Mouse (Mus musculus): ENCODE results near the gene Gpx2. TPM values are rescaled to one million over a fixed set of nuclear protein-coding genes. Genes with fewer than 3 reads are reported as not detected.
A peak's percentile ranks its signal among the peaks of the same experiment; 100 is the strongest.

The Gpx2 gene
- polyA plus RNA-seq, 1 experiment from 2014 or later = 0.66 TPM

- WGBS = 51% methylated on average over 10 of the region's 10 CpGs
- no peak overlapping the region for H3K4me3 ChIP-seq (ENCODE audit: low read length)
- no peak overlapping the region for H3K9ac ChIP-seq (ENCODE audit: low read length)
- H3K9me3 ChIP-seq (replicated peaks; ENCODE audit: control insufficient read depth, low read length) = no peaks in the 10 kb centered on the region
- H3K4me2 ChIP-seq (ENCODE audit: low read depth, low read length) = no peak overlapping the region
- no peak for ATAC-seq (replicated peaks; ENCODE audit: extremely low read depth, insufficient read depth, low FRiP score)
- no peaks in the 10 kb centered on the region for H3K36me3 ChIP-seq (ENCODE audit: control insufficient read depth, insufficient read depth)
- H3K27me3 ChIP-seq (ENCODE audit: control insufficient read depth, insufficient read depth, low read length) = no peaks in the 10 kb centered on the region
- no peaks in the 10 kb centered on the region for H3K4me1 ChIP-seq (ENCODE audit: control insufficient read depth, insufficient read depth, low read length)
- H3K27ac ChIP-seq (ENCODE audit: low read length) = no peak overlapping the region
Observed at GRCm38 (mm10) chr12:76813543-76813942, 18.2 kb upstream of the Gpx2 start.

GRCm38 (mm10) chr12:76811006-76811405, 15.7 kb upstream of the Gpx2 start:
- ATAC-seq (replicated peaks; ENCODE audit: extremely low read depth, insufficient read depth, low FRiP score) = no peak
- Histone ChIP-seq H3K9me3 (replicated peaks; ENCODE audit: control insufficient read depth, low read length) (no peaks in the 10 kb centered on the region), H3K9ac (ENCODE audit: low read length) (no peak overlapping the region), H3K4me2 (ENCODE audit: low read depth, low read length) (no peak overlapping the region), H3K27me3 (ENCODE audit: control insufficient read depth, insufficient read depth, low read length) (no peaks in the 10 kb centered on the region), H3K4me1 (ENCODE audit: control insufficient read depth, insufficient read depth, low read length) (no peaks in the 10 kb centered on the region), H3K27ac (ENCODE audit: low read length) (no peak overlapping the region), H3K36me3 (ENCODE audit: control insufficient read depth, insufficient read depth) (no peaks in the 10 kb centered on the region), H3K4me3 (ENCODE audit: low read length) (no peak overlapping the region)
- WGBS = 80% methylated on average over 4 of the region's 4 CpGs

- H3K9ac ChIP-seq (ENCODE audit: low read length) = no peak overlapping the region
- H3K36me3 ChIP-seq (ENCODE audit: control insufficient read depth, insufficient read depth) = no peaks in the 10 kb centered on the region
- 82% methylated on average over 5 of the region's 5 CpGs for WGBS
- H3K9me3 ChIP-seq (replicated peaks; ENCODE audit: control insufficient read depth, low read length) = no peaks in the 10 kb centered on the region
- no peak overlapping the region for H3K4me3 ChIP-seq (ENCODE audit: low read length)
- H3K27ac ChIP-seq (ENCODE audit: low read length) = no peak overlapping the region
- no peaks in the 10 kb centered on the region for H3K27me3 ChIP-seq (ENCODE audit: control insufficient read depth, insufficient read depth, low read length)
- H3K4me1 ChIP-seq (ENCODE audit: control insufficient read depth, insufficient read depth, low read length) = no peaks in the 10 kb centered on the region
- ATAC-seq (replicated peaks; ENCODE audit: extremely low read depth, insufficient read depth, low FRiP score) = no peak
- H3K4me2 ChIP-seq (ENCODE audit: low read depth, low read length) = no peak overlapping the region
Observed at GRCm38 (mm10) chr12:76810491-76810890, 15.1 kb upstream of the Gpx2 start.

- Histone ChIP-seq H3K9me3 (replicated peaks; ENCODE audit: control insufficient read depth, low read length) (no peaks in the 10 kb centered on the region), H3K4me2 (ENCODE audit: low read depth, low read length) (no peak overlapping the region), H3K9ac (ENCODE audit: low read length) (no peak overlapping the region), H3K36me3 (ENCODE audit: control insufficient read depth, insufficient read depth) (no peaks in the 10 kb centered on the region), H3K4me1 (ENCODE audit: control insufficient read depth, insufficient read depth, low read length) (peaks cover 4% of the 10 kb centered on the region; the same call in 1 of the 2 replicates), H3K4me3 (ENCODE audit: low read length) (no peak overlapping the region), H3K27me3 (ENCODE audit: control insufficient read depth, insufficient read depth, low read length) (no peaks in the 10 kb centered on the region), H3K27ac (ENCODE audit: low read length) (no peak overlapping the region)
- WGBS = 62% methylated on average over 10 of the region's 10 CpGs
- no peak for ATAC-seq (replicated peaks; ENCODE audit: extremely low read depth, insufficient read depth, low FRiP score)
Observed at GRCm38 (mm10) chr12:76807796-76808195, 12.4 kb upstream of the Gpx2 start.

GRCm38 (mm10) chr12:76805056-76805811, 9.9 kb upstream of the Gpx2 start:
- no peak overlapping the region for H3K9ac ChIP-seq (ENCODE audit: low read length)
- 81% methylated on average over 10 of the region's 10 CpGs for WGBS
- no peaks in the 10 kb centered on the region for H3K36me3 ChIP-seq (ENCODE audit: control insufficient read depth, insufficient read depth)
- H3K4me1 ChIP-seq (ENCODE audit: control insufficient read depth, insufficient read depth, low read length) = peaks cover 5% of the 10 kb centered on the region; the same call in 1 of the 2 replicates
- no peaks in the 10 kb centered on the region for H3K27me3 ChIP-seq (ENCODE audit: control insufficient read depth, insufficient read depth, low read length)
- H3K9me3 ChIP-seq (replicated peaks; ENCODE audit: control insufficient read depth, low read length) = no peaks in the 10 kb centered on the region
- no peak overlapping the region for H3K27ac ChIP-seq (ENCODE audit: low read length)
- H3K4me2 ChIP-seq (ENCODE audit: low read depth, low read length) = no peak overlapping the region
- ATAC-seq (replicated peaks; ENCODE audit: extremely low read depth, insufficient read depth, low FRiP score) = no peak
- no peak overlapping the region for H3K4me3 ChIP-seq (ENCODE audit: low read length)

GRCm38 (mm10) chr12:76803700-76804252, 8.4 kb upstream of the Gpx2 start:
- Histone ChIP-seq H3K9ac (ENCODE audit: low read length) (0 out of 2 replicates have a peak overlapping the region, but pooled peaks have one; percentile 4), H3K4me2 (ENCODE audit: low read depth, low read length) (no peak overlapping the region), H3K27ac (ENCODE audit: low read length) (no peak overlapping the region), H3K27me3 (ENCODE audit: control insufficient read depth, insufficient read depth, low read length) (no peaks in the 10 kb centered on the region), H3K9me3 (replicated peaks; ENCODE audit: control insufficient read depth, low read length) (no peaks in the 10 kb centered on the region), H3K4me1 (ENCODE audit: control insufficient read depth, insufficient read depth, low read length) (peaks cover 5% of the 10 kb centered on the region; the same call in 1 of the 2 replicates), H3K4me3 (ENCODE audit: low read length) (no peak overlapping the region), H3K36me3 (ENCODE audit: control insufficient read depth, insufficient read depth) (no peaks in the 10 kb centered on the region)
- peak; percentile 83 for ATAC-seq (replicated peaks; ENCODE audit: extremely low read depth, insufficient read depth, low FRiP score)
- WGBS = 39% methylated on average over 7 of the region's 7 CpGs

GRCm38 (mm10) chr12:76803028-76803427, 7.7 kb upstream of the Gpx2 start:
- Histone ChIP-seq H3K9me3 (replicated peaks; ENCODE audit: control insufficient read depth, low read length) (no peaks in the 10 kb centered on the region), H3K9ac (ENCODE audit: low read length) (no peak overlapping the region), H3K27ac (ENCODE audit: low read length) (no peak overlapping the region), H3K27me3 (ENCODE audit: control insufficient read depth, insufficient read depth, low read length) (no peaks in the 10 kb centered on the region), H3K36me3 (ENCODE audit: control insufficient read depth, insufficient read depth) (no peaks in the 10 kb centered on the region), H3K4me1 (ENCODE audit: control insufficient read depth, insufficient read depth, low read length) (peaks cover 5% of the 10 kb centered on the region; the same call in 1 of the 2 replicates), H3K4me2 (ENCODE audit: low read depth, low read length) (no peak overlapping the region), H3K4me3 (ENCODE audit: low read length) (no peak overlapping the region)
- ATAC-seq (replicated peaks; ENCODE audit: extremely low read depth, insufficient read depth, low FRiP score) = no peak
- 67% methylated on average over 10 of the region's 10 CpGs for WGBS

- H3K9me3 ChIP-seq (replicated peaks; ENCODE audit: control insufficient read depth, low read length) = no peaks in the 10 kb centered on the region
- no peak for ATAC-seq (replicated peaks; ENCODE audit: extremely low read depth, insufficient read depth, low FRiP score)
- no peak overlapping the region for H3K4me2 ChIP-seq (ENCODE audit: low read depth, low read length)
- H3K36me3 ChIP-seq (ENCODE audit: control insufficient read depth, insufficient read depth) = no peaks in the 10 kb centered on the region
- 71% methylated on average over 5 of the region's 5 CpGs for WGBS
- H3K9ac ChIP-seq (ENCODE audit: low read length) = no peak overlapping the region
- no peak overlapping the region for H3K4me3 ChIP-seq (ENCODE audit: low read length)
- H3K27ac ChIP-seq (ENCODE audit: low read length) = no peak overlapping the region
- H3K4me1 ChIP-seq (ENCODE audit: control insufficient read depth, insufficient read depth, low read length) = peaks cover 4% of the 10 kb centered on the region; the same call in 1 of the 2 replicates
- no peaks in the 10 kb centered on the region for H3K27me3 ChIP-seq (ENCODE audit: control insufficient read depth, insufficient read depth, low read length)
Observed at GRCm38 (mm10) chr12:76798008-76798720, 2.8 kb upstream of the Gpx2 start.

All from heart, embryonic 16.5 days (tissue).